Mouse (Mus musculus): Measurements from ENCODE around the gene Hdac7.
A peak's percentile ranks its signal among the peaks of the same experiment; 100 is the strongest.

The Hdac7 gene

DNA sequence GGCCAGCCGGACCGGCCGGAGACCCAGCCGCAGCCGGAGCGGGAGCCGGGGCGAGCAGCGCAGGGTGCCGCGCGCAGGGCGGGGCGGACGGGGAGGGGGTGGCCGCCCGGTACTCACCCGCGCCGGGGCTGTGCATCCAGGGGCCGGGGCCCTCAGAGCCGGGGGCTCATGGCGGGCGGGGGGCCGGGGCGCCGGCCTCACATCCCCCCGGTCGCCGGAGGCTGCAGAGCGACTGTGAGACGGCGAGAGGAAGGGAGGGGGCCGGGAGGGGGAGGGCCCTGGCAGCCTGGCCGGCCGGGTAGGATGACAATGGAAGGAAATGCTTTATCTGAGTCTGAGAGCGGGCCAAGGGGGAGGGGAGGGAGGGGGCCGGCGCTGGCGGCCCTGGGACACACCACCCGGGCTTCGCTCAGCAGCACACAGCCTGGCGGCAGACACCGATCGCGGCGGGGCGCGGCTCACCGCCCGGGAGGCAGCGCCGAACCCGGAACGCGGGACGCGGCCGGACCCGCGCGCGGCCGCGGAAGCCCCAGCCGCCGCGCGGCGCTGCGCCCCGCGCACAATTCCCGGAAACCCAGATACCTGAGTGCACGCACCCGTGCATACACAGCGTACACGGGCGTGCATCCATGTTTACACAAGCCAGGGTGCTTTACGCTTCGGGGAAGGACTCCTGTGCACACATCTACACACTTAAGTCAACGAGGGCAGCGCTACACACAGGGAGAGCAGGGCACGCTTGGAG is 12.9 kb downstream of the Hdac7 start:
- DNase-seq = peak; percentile 61

DNA sequence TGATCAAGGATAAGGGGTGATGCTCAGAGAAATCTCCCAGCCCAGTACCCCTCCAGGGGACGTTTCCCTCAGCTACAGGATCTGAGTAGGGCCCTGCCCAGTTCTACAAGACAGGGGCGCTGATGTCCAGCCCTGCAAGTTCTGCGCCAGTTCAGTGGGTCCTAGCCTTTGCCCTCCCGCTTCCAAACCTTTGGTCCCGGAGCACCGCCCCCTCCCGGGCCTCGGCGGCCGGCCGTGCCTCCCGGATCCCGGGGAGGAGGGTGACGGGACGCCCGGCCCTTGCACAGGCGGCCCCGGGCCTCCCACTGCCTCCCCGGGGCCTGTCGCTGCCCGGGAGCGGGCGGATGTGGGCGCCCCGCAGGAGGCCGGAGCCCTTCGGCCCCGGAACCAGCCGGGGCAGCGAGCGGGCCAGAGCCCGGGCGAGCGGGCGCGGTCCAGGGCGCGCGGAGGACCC is 13.5 kb downstream of the Hdac7 start:
- DNase-seq = peak; percentile 77

DNA sequence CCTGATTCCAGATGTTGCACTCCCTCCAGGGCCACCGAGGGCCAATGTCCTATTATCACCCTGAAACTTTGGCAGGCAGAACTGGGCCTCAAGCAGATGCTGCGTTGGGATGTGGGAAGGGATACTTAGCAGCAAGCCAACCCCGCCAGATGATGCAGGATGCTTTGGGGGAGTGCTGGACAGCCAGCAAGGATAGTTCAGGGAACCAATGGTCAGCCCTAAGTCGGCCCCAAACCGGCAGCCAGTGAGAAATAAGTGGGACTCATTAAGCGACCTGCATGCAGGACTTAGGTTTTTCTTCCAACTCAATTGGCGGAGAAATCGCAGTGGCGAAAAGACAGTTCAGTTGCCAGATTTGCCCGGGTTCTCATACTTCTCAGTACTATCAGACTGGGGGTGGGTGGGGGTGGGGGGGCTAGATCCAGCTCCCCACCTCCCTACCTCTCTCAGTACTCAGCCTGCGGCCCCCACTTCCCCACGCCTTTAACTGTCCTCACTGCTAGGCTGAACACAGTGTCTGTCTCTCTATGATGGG is 14.0 kb downstream of the Hdac7 start:
- no peak for DNase-seq

DNA sequence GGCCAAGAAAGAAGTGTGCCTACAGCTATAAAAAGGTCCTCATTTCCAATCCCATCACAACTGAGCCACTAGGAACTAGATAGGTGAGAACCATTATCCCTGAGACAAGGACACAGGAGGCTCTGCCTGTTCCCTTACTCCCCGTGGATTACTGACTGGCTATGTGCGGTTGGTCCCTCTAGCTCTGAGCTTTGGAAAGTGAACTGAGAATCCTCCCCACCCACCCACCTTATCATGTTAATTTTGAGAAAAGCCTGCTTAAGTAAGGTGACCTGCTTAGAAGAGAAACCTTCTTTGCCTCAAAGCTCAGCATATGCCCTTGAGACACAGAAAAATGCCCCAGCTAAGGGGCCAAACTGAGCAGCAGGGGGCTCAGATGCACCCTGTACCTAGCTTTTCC is 14.9 kb downstream of the Hdac7 start:
- DNase-seq = no peak

DNA sequence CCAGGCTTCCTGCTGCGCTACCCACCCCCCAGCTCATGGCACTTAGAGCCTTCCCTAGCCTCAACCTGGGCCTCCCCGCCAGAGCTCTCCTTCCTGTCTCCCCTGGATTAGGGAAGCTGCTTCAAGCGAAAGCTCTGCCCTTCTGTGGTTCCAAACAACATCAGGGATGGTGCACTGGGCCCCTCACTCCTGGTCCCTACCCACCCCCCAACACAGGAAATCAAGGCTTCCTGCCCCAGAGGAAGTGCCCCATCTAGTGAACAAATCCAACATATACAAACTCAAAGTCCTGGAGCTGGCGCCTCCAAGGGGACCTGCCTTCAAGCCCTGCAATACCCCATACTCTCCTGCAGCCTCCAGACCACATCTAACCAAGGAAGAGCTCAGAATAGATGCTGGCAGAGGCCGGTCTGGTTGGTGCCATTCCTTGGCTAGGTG is 15.4 kb downstream of the Hdac7 start:
- no peak for DNase-seq

DNA sequence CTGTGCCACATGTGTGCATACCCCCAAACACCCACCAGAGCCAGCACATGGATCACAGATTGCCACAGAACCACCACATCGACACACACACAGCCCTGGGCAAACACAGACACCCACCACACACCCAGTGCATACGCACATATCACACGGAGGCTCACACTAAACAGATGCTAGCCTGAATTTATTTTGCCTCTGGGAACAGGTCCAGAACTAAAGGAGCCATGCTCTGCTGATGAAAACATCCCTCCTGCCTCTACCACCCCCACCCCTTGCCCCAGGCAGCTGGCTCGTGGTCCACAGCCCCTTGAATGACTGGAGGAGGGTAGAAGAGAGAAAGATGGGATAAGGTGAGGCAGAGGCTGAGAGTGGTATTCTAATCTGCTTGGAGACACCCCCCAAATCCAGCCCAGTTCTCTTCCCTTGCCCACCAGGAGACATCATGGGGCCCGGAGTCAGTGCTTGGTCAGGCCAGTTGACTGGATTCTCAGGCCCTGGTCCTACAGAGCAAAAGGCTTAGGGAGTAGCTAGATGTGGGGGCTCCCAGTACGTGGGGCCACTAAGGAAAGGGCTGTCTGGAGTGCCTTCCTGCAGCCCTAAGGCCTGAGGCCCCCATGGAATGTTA is 16.0 kb downstream of the Hdac7 start:
- DNase-seq = no peak

DNA sequence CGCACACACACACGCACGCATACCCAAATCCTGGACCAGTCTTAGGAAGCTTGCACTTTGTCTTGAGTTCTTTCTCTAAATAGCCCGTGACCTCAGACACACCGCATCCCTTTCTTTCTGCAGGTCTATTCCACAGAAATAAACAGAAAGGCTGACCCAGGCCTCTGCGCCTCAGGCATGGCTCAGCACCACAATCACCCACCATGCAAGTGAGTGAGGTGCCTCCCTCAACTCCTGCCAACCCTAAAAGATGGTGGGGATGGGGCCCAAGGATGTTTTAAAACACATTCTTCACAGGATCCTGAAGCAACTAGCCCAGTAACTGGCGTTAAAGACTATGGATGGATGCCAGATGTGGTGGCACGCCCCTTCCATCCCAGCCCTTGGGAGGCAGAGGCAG is 16.9 kb downstream of the Hdac7 start:
- no peak for DNase-seq

DNA sequence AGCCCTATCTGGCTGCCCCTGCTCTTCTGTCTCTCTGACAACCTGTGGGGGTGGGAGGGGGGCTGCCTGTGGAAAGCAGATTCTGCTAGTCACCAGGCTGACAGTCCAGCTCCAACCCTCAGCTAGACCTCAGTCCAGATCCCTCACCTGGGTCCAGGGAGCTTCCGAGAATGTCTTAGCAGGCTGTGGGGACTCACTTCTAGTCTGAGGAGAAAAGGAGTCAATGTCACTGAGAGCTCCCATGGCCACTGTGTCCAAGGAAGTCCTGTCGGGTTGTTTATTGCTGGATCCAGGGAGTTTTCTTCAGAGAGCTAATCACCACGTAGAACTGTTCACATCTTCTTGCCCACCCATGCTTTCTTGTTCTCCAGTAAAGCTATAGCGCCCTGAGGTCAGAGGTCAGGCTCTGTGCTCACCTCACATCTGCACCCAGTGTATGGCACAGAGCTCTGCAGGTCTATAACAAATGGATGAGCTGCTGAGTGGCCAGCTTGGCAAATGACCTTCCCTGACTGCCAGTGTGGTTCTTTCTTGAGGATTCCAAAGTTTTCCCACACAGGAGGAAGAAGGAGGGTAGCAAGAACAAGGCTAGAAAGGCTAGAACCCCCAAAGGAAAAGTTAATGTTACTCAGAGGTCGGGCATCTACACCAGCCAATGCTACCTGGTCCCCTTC is 17.6 kb downstream of the Hdac7 start:
- no peak for DNase-seq

DNA sequence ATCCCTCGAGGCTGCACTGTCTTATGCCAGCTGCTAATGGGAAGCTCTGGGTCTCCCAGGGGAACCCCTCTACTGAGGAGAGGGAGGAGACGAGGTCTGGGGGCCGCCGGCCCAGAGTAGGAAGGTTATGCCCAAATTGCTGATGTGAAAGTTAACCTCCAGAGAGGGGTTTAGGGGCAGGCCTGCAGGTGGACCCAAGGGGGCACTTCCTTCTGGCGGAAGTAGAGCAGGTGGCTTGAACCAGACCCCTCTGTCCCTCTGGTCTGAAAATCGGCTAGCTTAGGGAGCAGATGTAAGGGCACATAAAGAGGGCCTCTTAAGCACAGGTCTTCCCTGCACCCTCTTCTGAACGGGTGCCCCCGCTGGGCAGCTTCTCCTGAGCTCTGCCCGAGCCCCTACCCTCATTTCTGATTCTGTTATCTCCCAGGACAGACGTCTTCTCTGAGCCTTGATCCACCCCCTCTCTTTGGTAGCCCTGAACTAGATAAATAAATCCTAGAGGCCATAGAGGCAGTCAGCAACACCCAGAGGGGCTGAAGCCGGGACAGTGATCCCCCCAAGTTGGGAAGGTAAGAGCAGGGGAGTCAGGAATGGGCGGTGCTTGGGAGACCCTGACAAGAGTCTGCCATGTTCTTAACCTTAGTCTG is 18.2 kb downstream of the Hdac7 start:
- DNase-seq = no peak

DNA sequence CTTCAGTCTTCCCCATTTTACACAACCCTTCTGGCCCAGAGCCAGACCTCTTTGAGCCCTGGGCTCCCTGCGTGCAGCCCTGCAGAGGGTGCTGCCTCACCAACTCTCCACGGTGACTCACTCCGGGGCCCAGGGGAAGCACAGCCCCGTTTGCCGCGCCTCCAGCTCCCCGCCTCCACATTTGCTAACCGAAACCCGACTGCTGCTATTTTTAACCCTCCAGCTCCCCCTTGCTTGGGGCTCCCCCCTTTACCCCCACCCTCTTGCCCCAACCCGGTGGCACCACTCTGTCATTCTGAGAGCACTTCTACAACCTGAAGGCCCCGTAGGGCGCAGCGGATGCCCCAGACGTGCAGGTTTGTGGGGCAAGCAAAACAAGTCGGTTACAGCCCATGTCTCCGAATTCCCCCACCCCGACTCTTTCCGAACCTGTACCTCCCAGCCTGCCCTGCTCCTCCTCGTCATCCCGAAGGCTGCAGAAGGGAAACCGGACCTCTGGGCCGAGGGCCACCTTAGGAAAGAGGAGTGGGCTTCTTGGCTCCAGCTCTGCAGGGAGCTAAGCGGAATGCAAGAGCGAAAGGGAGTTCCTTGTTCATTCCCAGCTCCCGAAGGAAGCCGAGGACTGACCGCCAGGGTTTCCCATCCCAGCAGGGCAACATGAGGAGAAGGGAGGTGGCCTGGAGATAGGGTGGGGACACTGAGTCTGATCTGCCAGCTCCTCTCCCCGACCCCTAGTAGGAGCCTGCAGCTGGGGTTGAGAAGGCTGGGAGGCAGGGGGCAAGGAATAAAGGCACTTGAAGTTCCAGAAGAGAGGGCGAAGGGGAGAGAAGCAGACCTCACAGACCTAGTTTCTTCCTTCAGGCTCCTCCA is 19.0 kb downstream of the Hdac7 start:
- DNase-seq = peak; percentile 83

DNA sequence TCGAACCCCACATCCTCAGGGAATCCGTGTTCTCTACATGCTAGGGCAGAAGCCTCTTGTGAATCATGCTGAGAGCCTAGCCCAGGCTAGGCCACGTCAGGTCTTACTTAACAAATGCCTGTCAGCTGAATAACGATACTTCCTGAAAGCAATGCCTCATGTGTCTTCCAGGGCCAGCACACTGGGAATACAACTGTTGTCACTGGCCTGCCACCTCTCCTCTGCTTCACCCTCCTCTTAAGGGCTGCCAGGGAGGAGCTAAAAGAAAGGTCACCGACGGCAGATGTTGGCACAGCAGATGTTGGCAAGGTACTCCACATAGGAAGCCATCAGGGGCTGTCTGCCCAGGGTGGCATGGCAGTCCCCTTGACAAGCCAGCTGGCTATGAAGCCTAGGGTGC is 20.3 kb downstream of the Hdac7 start:
- DNase-seq = no peak

DNA sequence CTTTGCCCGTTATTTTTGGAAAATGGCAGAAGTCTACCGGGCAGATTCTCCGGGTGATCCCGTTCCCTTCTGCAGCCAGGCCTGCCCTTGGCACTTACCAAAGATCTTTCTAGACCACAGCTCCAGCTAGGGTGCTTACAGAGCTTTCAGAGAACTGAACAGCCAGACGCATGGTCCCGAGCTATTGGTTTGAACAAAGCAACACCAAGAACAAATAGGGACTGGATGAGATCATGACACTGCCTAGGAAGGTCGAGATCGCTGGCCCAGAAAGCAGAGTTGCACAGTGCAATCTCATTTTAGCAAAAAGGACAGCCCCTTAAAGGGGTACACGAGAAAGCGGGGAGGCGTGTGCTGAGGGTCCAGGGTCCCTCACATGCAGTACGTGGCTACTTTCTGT is 20.8 kb downstream of the Hdac7 start:
- no peak for DNase-seq

DNA sequence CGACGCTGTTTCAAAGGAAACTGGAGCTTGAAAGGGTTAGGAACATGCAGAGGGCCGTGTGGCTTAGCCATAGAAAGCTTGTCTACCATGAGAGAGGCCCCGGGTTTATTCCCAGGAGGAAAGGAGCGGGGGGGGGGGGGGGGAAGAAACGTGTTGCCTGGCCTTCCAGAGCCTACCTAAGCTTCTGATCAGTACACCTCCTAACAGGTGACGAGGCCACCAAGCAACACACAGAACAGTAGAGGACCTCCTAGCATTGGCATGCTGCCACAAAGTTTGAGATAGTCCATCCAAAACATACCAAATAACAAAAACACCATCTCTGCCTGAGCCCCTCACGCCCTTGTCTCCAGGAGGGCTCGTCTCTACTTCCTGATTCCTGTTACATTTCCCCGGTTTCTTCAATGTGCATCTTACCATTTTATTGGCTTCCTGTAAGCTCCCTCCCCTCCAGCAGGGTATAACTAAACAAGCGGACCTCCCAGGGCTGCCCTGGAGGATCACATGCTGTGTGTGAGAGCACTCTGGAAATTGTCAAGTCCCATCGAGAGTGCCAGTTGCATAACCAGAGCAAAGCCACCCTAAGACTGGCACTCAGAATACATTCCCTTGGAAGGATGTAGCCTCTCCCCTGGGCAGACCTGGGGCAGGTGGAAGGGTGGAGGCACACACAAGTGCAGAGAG is 21.6 kb downstream of the Hdac7 start:
- no peak for DNase-seq

DNA sequence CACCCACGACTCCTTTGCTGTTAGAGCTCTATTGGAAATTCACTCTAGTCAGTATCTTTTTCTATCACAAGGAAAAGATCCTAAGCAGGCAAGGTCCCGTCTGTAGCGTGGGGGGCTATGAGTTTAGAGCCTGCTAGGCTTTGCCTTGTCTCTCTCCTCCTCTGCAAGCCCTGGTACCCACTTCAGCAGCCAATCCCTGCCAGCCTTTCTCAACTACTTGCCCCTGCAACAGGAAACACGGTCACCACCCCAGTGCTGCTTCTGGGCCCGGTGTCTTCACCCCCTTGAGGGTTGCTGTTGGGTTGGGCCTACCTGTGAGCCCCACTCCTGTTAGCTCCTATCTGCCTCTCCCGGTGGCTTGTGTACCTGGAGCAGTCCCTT is 22.3 kb downstream of the Hdac7 start:
- DNase-seq = no peak

DNA sequence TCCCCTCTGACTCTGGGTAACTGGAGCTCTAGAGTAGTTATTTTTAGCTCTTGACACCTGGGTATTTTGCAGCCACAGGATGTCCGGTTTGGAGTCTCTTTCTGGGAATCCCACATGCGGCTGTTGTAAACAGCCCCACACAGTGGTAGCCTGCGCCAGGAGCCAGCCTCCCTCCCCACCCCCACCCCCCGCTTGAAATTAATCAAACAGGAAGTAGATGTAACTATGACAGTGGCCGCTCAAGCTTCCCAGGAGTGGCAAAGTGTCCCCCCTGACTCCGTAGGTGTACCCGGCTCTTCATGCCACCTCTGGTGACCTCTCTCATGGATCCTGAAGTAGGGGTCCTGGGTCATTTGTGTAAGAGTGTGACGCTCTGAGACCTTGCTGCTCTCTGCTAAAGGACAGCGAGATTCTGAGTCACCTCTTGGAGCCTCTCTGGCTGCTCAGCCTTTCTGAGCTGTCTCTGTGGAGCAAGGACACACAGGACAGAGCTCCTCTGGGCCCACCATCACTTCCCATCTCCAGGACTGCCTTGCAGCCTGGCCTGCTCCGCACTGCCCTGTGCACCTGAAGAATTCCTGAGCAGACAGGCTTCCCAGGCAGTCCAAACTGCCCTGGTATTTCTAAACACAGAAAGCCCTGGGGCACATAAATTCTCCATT is 22.9 kb downstream of the Hdac7 start:
- peak; percentile 58 for DNase-seq

DNA sequence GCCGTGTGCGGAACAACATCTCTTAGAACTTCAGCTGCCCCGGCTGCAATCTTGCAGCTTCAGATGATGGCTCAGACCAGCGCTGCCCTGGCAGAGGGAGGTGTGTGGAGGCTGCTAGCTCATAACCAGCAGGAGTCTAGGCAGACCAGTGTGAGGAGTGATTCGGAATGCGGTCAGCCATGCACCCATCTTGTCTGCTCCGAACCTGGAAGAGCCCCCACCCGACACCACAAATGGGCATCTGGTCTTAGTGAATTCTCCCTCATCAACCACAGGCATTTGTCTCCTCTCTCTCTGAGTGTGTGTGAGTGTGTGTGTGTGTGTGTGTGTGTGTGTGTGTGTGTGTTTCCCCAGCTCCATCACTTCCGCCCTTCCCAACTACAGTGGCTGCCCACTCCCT is 24.4 kb downstream of the Hdac7 start:
- no peak for DNase-seq

DNA sequence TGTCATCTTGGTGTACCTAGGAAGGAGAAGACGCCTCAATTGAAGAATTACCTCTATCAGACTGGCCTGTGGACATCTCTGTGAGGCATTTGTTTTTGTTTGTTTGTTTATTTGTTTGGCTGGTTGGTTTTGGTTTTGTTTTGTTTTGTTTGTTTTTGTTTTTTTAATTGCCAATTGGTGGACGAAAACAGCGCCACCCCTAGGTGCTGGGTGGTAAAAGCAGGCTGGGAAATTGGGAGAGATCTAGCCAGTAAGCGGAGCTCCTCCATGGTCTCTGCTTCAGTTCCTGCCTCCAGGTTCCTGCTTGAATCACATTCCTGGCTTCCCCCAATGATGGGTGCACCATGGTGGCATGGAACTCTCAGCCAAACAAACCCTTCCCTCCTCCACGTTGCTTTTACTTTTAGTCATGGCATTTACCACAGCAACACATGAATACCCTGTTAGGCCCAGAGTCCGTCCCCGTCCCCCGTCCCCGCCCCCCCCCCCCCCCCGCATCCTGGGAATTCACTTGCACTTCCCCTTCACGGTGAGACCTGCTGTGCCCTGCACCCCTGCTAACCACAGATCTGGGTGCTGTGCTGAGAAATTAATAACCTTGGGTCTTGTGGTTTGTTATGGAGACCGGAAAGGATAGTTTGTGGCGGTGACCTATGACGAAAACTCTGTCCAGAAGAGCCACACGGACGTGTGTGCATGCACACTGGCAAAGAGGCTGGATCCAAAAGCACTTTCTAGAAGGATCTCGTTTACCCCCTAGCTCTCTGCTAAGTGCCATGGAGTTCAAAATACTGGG is 27.9 kb downstream of the Hdac7 start:
- DNase-seq = no peak

DNA sequence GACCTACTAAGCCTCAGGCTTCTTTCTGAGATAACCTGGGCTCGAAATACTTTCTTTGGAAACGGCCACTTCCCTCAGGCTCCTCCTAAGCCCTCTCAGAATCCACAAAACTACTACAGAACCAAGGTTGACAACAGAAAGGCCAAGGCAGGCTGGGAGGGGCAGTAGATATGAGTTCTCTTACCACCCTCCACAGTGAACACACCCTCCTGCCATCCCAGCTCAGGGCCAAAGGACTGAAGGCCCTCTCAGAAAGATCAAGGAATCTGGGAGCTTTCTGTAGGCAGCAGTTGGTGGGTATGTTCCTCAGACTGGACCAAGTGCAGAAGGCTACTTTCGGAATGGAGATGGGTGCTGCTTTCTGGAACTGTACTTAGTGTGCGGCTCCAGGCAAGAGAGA is 29.0 kb downstream of the Hdac7 start:
- no peak for DNase-seq

DNA sequence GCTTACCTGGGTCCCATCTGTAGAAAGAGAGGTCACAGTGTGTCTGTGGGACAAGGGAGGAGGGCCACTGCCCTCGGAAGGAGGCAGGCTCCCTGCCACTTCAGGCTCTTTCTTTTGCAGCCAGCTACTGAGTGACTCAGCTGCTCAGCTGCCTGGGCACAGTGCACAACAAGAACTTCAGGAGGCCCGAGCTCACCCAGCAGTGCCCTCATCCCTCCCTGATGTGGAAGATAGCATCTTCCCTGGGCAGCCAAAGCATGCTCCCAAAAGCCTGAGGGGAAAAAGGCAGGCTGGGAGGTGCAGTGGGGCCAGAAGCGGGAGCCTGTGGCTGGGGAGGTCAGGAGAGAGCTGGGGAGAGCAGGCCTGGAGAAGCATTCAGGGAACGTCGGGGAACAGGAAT is 29.6 kb downstream of the Hdac7 start:
- no peak for DNase-seq

DNA sequence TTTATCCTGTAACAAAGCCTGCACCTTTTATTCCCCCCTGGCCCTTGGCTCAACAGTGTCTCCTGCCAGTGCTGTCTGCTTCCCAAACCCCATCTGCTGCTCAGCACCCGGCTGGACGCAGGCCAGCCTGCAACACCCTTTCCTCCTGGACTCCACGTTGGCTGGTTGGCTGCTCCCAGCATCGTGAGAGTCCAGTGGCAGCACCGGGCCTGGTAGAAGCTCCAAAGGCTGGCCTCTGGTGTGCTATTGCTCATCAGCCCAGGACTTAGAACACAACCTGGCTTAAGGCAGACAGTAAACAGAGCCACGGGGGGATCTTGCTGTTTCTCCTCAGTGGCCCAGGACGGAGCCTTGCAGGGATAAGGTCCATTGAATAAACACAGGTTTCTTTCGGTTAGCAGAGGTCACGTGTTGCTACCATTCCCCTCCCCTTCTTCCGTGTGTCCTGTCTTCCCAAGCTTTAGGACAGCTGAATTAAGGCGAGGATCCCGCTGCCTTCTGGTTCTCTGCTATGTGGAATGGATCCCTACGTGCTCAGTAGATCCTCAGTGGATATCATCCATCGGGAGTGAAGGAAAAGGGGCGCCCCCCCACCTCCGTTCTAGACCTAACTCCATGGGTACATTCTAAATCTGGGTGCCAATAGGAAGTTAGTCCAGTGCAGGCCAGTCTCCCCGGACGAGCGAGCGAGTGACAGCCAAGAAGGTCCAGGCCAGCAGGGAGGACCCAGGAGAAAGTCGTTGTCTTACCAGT is 30.7 kb downstream of the Hdac7 start:
- peak; percentile 78 for DNase-seq

Measured in kidney, adult 9 months (tissue).